Mouse (Mus musculus) lung, postnatal 0 days (tissue): ENCODE results near the gene Ackr4.

Experiments used
- CTCF ChIP-seq: IDR thresholded peaks from 2 replicates; pipeline ENCODE4 v1.5.1; 2016; ENCODE audit warnings: antibody characterized with exemption, mild to moderate bottlenecking
- EP300 ChIP-seq: IDR thresholded peaks from 2 replicates; pipeline ENCODE4 v1.6.1; 2016; ENCODE audit warnings: antibody characterized with exemption, mild to moderate bottlenecking, control low read depth

- TF ChIP-seq CTCF (no peak), EP300 (no peak)
These were observed 40.9 kb downstream of the Ackr4 start for GRCm38 (mm10) chr9:104085730-104086429.
